ENCODE assay signal across 12 mouse cellular contexts in the genomic region with DNA sequence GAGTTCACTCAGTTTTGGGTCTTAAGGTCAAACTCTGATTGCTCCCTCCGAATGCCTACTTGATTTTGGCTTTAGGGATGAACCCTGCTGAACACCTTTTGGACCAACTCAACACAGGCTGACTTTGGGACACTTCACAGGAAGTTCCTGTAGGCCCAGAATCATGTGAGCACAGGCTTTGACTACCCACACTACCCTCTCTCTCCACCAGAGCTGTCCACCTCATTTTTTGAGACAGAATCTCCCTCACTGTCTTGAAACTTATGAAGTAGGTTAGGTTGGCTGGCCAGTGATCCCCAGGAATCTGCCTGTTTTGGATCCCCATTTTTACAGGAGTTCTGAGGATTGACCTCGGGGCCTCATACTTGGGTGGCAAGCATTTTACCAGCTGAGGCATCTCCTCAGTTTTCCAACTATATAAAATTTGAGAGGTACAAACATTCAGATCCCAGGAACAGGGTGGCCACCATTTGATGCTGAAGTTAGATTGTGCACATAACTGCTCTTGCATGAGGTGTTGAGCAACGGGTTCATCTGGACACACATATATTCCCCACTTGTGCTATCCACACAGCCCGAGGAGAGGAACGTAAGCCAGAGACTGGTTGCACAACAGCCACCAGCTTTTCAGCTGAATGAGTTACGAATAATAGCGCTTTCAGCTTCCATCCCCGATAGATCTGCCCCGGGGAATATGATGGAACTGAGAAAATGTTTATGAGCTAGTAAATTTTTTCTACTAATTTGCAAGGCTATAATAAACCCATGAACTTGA. TPM values are rescaled to one million over a fixed set of nuclear protein-coding genes. Genes with fewer than 3 reads are reported as not detected.
DNase-seq lines count a peak whose midpoint lies in the region; ATAC-seq and TF ChIP-seq lines count a peak whose summit lies in the region.
"Had no signal": no experiment of that assay in that cellular context is flagged by ENCODE, and none has a peak within 500 bp of the region (broad histone marks: within the 10 kb centered on the region; RNA-seq: fewer than 3 reads in every experiment).

No protein-coding gene starts in this region.

- no peaks in the 10 kb centered on the region for H3K36me3 ChIP-seq in hindbrain, embryonic 13.5 days
- H3K36me3 ChIP-seq: heart, embryonic 15.5 days had no signal

- H3K27me3 ChIP-seq in hindbrain, embryonic 13.5 days = peaks cover 9% of the 10 kb centered on the region
- H3K27me3 ChIP-seq: heart, embryonic 15.5 days had no signal

- no peak overlapping the region for H3K9ac ChIP-seq in hindbrain, embryonic 13.5 days
- H3K9ac ChIP-seq: heart, embryonic 15.5 days had no signal

- no peak for TF ChIP-seq CTCF in cortical plate, adult 2 months (IDR thresholded peaks at IDR 0.05; ENCODE audit: extremely low read depth, insufficient read depth, low read length)

- ATAC-seq in hindbrain, embryonic 13.5 days (ENCODE audit: low FRiP score) = no peak

- H3K4me3 ChIP-seq in cortical plate, adult 2 months (ENCODE audit: insufficient read depth, low read length) = no peak overlapping the region
- no peak overlapping the region for H3K4me3 ChIP-seq in hindbrain, embryonic 13.5 days
- H3K4me3 ChIP-seq: erythroblast, embryonic 14.5 days; heart, embryonic 15.5 days had no signal

- H3K4me1 ChIP-seq in cortical plate, adult 2 months (ENCODE audit: control insufficient read depth, insufficient read depth, low read length) = peaks cover 2% of the 10 kb centered on the region; the same call in 1 of the 2 replicates
- H3K4me1 ChIP-seq in hindbrain, embryonic 13.5 days (replicated peaks) = peaks cover 17% of the 10 kb centered on the region
- H3K4me1 ChIP-seq: heart, embryonic 15.5 days had no signal

- peak; percentile 41 to 47 for DNase-seq in heart, adult 18-20 months
- no peak for DNase-seq in heart, postnatal 36 days
- DNase-seq in 3T3-L1 (ENCODE audit: low read depth, low spot score) = peak; percentile 73
- peak; percentile 53 for DNase-seq in lung, postnatal 36 days
- DNase-seq in frontal cortex, postnatal 36 days (ENCODE audit: low spot score in 2 of 2) = no peak
- DNase-seq in adrenal gland, adult 18-20 months (ENCODE audit: low spot score in 2 of 2) = no peak

- H3K9me3 ChIP-seq in hindbrain, embryonic 13.5 days = no peaks in the 10 kb centered on the region
- H3K9me3 ChIP-seq: heart, embryonic 15.5 days had no signal

- no peak for TF ChIP-seq POLR2A in cortical plate, adult 2 months (IDR thresholded peaks at IDR 0.05; ENCODE audit: extremely low read depth, insufficient read depth, low read length)

- H3K27ac ChIP-seq in cortical plate, adult 2 months (ENCODE audit: insufficient read depth, low read length) = peak overlapping the region; percentile 85
- H3K27ac ChIP-seq in hindbrain, embryonic 13.5 days = no peak overlapping the region
- H3K27ac ChIP-seq: heart, embryonic 15.5 days had no signal

- intact Hi-C loops in heart, postnatal 36 days (cut with DNase I) = loop anchor here (2.0 to 10.0 kb wide), 3 partner anchors 177 to 469 kb away; a partner anchor contains a TSS

- WGBS in hindbrain, embryonic 13.5 days = 65% methylated on average over 9 of the region's 9 CpGs

- H3K4me2 ChIP-seq in hindbrain, embryonic 13.5 days = no peak overlapping the region
- H3K4me2 ChIP-seq: heart, embryonic 15.5 days had no signal

RNA-seq across cellular contexts. Expression of a gene that starts 45.9 kb away (rescaled TPM):
- total RNA-seq in heart, adult 18-20 months (2021) = not detected
- not detected for total RNA-seq in heart, postnatal 36 days (2021)
- not detected in 2 replicates for polyA plus RNA-seq in cortical plate, adult 2 months (2012; rRNA removed)
- polyA plus RNA-seq in hindbrain, embryonic 13.5 days (2015; fragmentation: Nextera tagmentation; extraction: Ambion mirVana) = not detected in 2 replicates
- total RNA-seq in adrenal gland, adult 18-20 months (2021) = not detected
- total RNA-seq: adrenal gland, postnatal 10 days had no signal
- polyA plus RNA-seq: erythroblast, embryonic 14.5 days; heart, embryonic 15.5 days; thymus, adult 2 months had no signal

Comparison
In these comparisons a context has a peak if more than half of its experiments do, and no peak if none do; other contexts are left out.
1. DNase-seq: peak in heart, adult 18-20 months (2 of 2), 3T3-L1 (single experiment) and lung, postnatal 36 days (single experiment); none in heart, postnatal 36 days (0 of 2), frontal cortex, postnatal 36 days (0 of 2) and adrenal gland, adult 18-20 months (0 of 2).